13 mouse cellular contexts compared by ENCODE assay signal in genomic region chr11:57773936-57774335, GRCm38 (mm10). TPM values are rescaled to one million over a fixed set of nuclear protein-coding genes. Genes with fewer than 3 reads are reported as not detected.
DNase-seq lines count a peak whose midpoint lies in the region; ATAC-seq and TF ChIP-seq lines count a peak whose summit lies in the region.
"Had no signal": no experiment of that assay in that cellular context is flagged by ENCODE, and none has a peak within 500 bp of the region (broad histone marks: within the 10 kb centered on the region; RNA-seq: fewer than 3 reads in every experiment).

No protein-coding gene starts in this region.

- H3K4me2 ChIP-seq in hindbrain, embryonic 12.5 days (replicated peaks), result peak overlapping the region; percentile 25; the same call in 1 of the 2 replicates
- no peak overlapping the region for H3K4me2 ChIP-seq in midbrain, postnatal 0 days (ENCODE audit: low read depth, low read length, poor library complexity, severe bottlenecking)
- H3K4me2 ChIP-seq: heart, embryonic 15.5 days had no signal

- ATAC-seq in Patski, result peak; percentile 1
- ATAC-seq in hindbrain, embryonic 12.5 days (ENCODE audit: low FRiP score), result peak; percentile 89
- no peak for ATAC-seq in midbrain, postnatal 0 days (ENCODE audit: low FRiP score)

- CTCF ChIA-PET in Patski (lab: Charles Lee), result interaction anchor here (2.1 kb wide), 1 partner anchor 225 kb away, joined by 5 read pairs; no protein-coding TSS in a partner anchor

- no peaks in the 10 kb centered on the region for H3K79me2 ChIP-seq in heart, adult 2 months (replicated peaks; ENCODE audit: control insufficient read depth, insufficient read depth, low read length)

- H3K27me3 ChIP-seq in Patski, result no peaks in the 10 kb centered on the region
- peaks cover 29% of the 10 kb centered on the region for H3K27me3 ChIP-seq in hindbrain, embryonic 12.5 days
- H3K27me3 ChIP-seq in midbrain, postnatal 0 days (ENCODE audit: insufficient read depth, low read length), result no peaks in the 10 kb centered on the region
- H3K27me3 ChIP-seq in heart, adult 2 months (ENCODE audit: control insufficient read depth, insufficient read depth, low read length), result no peaks in the 10 kb centered on the region
- H3K27me3 ChIP-seq: heart, embryonic 15.5 days had no signal

- 0 out of 2 replicates have a peak, but pooled peaks cover 15% of the 10 kb centered on the region for H3K36me3 ChIP-seq in hindbrain, embryonic 12.5 days
- H3K36me3 ChIP-seq in midbrain, postnatal 0 days (ENCODE audit: insufficient read depth, low read length), result 0 out of 2 replicates have a peak, but pooled peaks cover 4% of the 10 kb centered on the region
- H3K36me3 ChIP-seq in heart, adult 2 months (ENCODE audit: control insufficient read depth, insufficient read depth, low read length), result no peaks in the 10 kb centered on the region
- H3K36me3 ChIP-seq: heart, embryonic 15.5 days had no signal

- DNase-seq in Patski (ENCODE audit: low read depth, low spot score), result no peak
- peak; percentile 56 for DNase-seq in embryo, embryonic 9.5 days (ENCODE audit: extremely low spot score)
- DNase-seq in midbrain, postnatal 0 days (ENCODE audit: low spot score), result peak; percentile 72
- no peak for DNase-seq in cerebellum, postnatal 14 days
- DNase-seq in adrenal gland, postnatal 36 days, result no peak
- no peak for DNase-seq in heart, adult 2 months
- DNase-seq: kidney, adult 8-10 months; right cerebral cortex, adult 18-20 months had no signal

- H3K4me1 ChIP-seq in hindbrain, embryonic 12.5 days, result peaks cover 46% of the 10 kb centered on the region
- H3K4me1 ChIP-seq in midbrain, postnatal 0 days (ENCODE audit: insufficient read depth, low read length), result no peaks in the 10 kb centered on the region
- peaks cover 9% of the 10 kb centered on the region for H3K4me1 ChIP-seq in heart, adult 2 months (ENCODE audit: control insufficient read depth, insufficient read depth, low read length)

- in situ Hi-C loops in Patski (cut with MboI; ENCODE audit: low pct_unique_long_range_greater_than_20kb), result loop anchor here (5.0 to 10.0 kb wide), 3 partner anchors 157 to 299 kb away; no protein-coding TSS in a partner anchor

- WGBS in hindbrain, embryonic 12.5 days, result 6% methylated on average over 4 of the region's 4 CpGs
- WGBS in midbrain, postnatal 0 days, result 9% methylated on average over 4 of the region's 4 CpGs
- 35% methylated on average over 4 of the region's 4 CpGs for WGBS in heart, adult 2 months

- no peak for TF ChIP-seq CTCF in Patski (IDR thresholded peaks at IDR 0.05)
- no peak for TF ChIP-seq CTCF in midbrain, postnatal 0 days (IDR thresholded peaks at IDR 0.05)
- no peak for TF ChIP-seq CTCF in heart, adult 2 months (IDR thresholded peaks at IDR 0.05)

- peak overlapping the region; percentile 76 for H3K27ac ChIP-seq in hindbrain, embryonic 12.5 days
- H3K27ac ChIP-seq in midbrain, postnatal 0 days (ENCODE audit: low read depth, low read length), result no peak overlapping the region
- no peak overlapping the region for H3K27ac ChIP-seq in heart, adult 2 months
- H3K27ac ChIP-seq: heart, embryonic 15.5 days; left cerebral cortex, adult 2 months; liver, embryonic 14.5 days had no signal

- intact Hi-C loops in heart, adult 2 months (cut with DNase I), result no loop called here

- H3K9me3 ChIP-seq in hindbrain, embryonic 12.5 days (replicated peaks), result no peaks in the 10 kb centered on the region
- no peaks in the 10 kb centered on the region for H3K9me3 ChIP-seq in midbrain, postnatal 0 days (ENCODE audit: low read length)
- H3K9me3 ChIP-seq: heart, embryonic 15.5 days had no signal

- no peak overlapping the region for H3K4me3 ChIP-seq in hindbrain, embryonic 12.5 days
- no peak overlapping the region for H3K4me3 ChIP-seq in midbrain, postnatal 0 days (ENCODE audit: low read depth, low read length)
- H3K4me3 ChIP-seq in heart, adult 2 months, result no peak overlapping the region
- H3K4me3 ChIP-seq: heart, embryonic 15.5 days; left cerebral cortex, adult 2 months had no signal

- H3K9ac ChIP-seq in hindbrain, embryonic 12.5 days, result no peak overlapping the region
- H3K9ac ChIP-seq in midbrain, postnatal 0 days (replicated peaks; ENCODE audit: low read length, poor library complexity, severe bottlenecking), result no peak overlapping the region
- H3K9ac ChIP-seq in heart, adult 2 months (ENCODE audit: low read depth, low read length), result no peak overlapping the region
- H3K9ac ChIP-seq: heart, embryonic 15.5 days; liver, embryonic 14.5 days had no signal

- no peak for TF ChIP-seq POLR2A in heart, adult 2 months (IDR thresholded peaks at IDR 0.05; ENCODE audit: insufficient read depth, low read depth, low read length)

- POLR2A ChIA-PET in Patski (lab: Charles Lee), result no interaction called here

- no peak for TF ChIP-seq EP300 in heart, adult 2 months (IDR thresholded peaks at IDR 0.05; ENCODE audit: insufficient read depth, low read depth, low read length)

RNA-seq across cellular contexts. Expression of gene Sap30l, which starts 27.5 kb away (rescaled TPM):
- polyA plus RNA-seq in Patski (2021), result 47.9 TPM
- 18.6 and 20.8 TPM in 2 replicates for polyA plus RNA-seq in hindbrain, embryonic 12.5 days (2016; fragmentation: Nextera tagmentation; extraction: Ambion mirVana)
- 35.1 and 40.1 TPM in 2 replicates for total RNA-seq in midbrain, postnatal 0 days (2014; rRNA removed)
- 9.4 and 11.6 TPM in 2 replicates for polyA plus RNA-seq in midbrain, postnatal 0 days (2015; fragmentation: Nextera tagmentation; extraction: Ambion mirVana)
- 10 to 100 TPM; 52.4 to 60.4 TPM for total RNA-seq in adrenal gland, postnatal 36 days (2021)
- 10 to 100 TPM; 43.2 to 49.2 TPM for total RNA-seq in heart, adult 2 months (2021)
- polyA plus RNA-seq in heart, adult 2 months (2012; rRNA removed), result 18.8 and 21.2 TPM in 2 replicates

RNA-seq across cellular contexts. Expression of gene Hand1, which starts 58.7 kb away (rescaled TPM):
- polyA plus RNA-seq in Patski (2021), result not detected
- 0.25 and 0.32 TPM in 2 replicates for polyA plus RNA-seq in hindbrain, embryonic 12.5 days (2016; fragmentation: Nextera tagmentation; extraction: Ambion mirVana)
- total RNA-seq in midbrain, postnatal 0 days (2014; rRNA removed), result not detected in 2 replicates
- not detected in 2 replicates for polyA plus RNA-seq in midbrain, postnatal 0 days (2015; fragmentation: Nextera tagmentation; extraction: Ambion mirVana)
- 1 to 10 TPM; 5.3 to 9.3 TPM for total RNA-seq in adrenal gland, postnatal 36 days (2021)
- total RNA-seq in heart, adult 2 months (2021), result not detected
- polyA plus RNA-seq in heart, adult 2 months (2012; rRNA removed), result not detected in 2 replicates
- total RNA-seq: left cerebral cortex, adult 2 months; megakaryocyte-erythroid progenitor cell, adult 5-6 weeks had no signal

Comparison
In these comparisons a context has a peak if more than half of its experiments do, and no peak if none do; other contexts are left out.
1. DNase-seq: peak in embryo, embryonic 9.5 days (single experiment) and midbrain, postnatal 0 days (single experiment); none in Patski (single experiment), cerebellum, postnatal 14 days (0 of 2), adrenal gland, postnatal 36 days (0 of 2) and heart, adult 2 months (0 of 2).